Mouse (Mus musculus): ENCODE measurements around the gene Ube2m. TPM values are rescaled to one million over a fixed set of nuclear protein-coding genes. Genes with fewer than 3 reads are reported as not detected.
"Not testable (repeated sequence)": the region's sequence is repeated elsewhere in the genome, so short reads cannot be mapped to it uniquely, and the experiment has no call there.

Ube2m gene
- total RNA-seq (2021) = 100 to 1,000 TPM; 221 to 229 TPM

- DNase-seq (ENCODE audit: extremely low spot score in 1 of 2, low spot score in 2 of 2) = peak; percentile 99 to 100
- intact Hi-C loops (cut with DNase I) = no loop called here
Observed at GRCm38 (mm10) chr7:13037901-13038555, at the start of gene Ube2m. TSS of gene Ube2m (minus strand) at chr7:13038275.

- DNase-seq (ENCODE audit: extremely low spot score in 1 of 2, low spot score in 2 of 2) = no peak
- intact Hi-C loops (cut with DNase I) = no loop called here
Observed at GRCm38 (mm10) chr7:13072293-13072692, 34.2 kb upstream of the Ube2m start.

- intact Hi-C loops (cut with DNase I) = not testable (repeated sequence)
Observed at GRCm38 (mm10) chr7:13063399-13063798, 25.3 kb upstream of the Ube2m start.

GRCm38 (mm10) chr7:13059536-13059935 is 21.5 kb upstream of the Ube2m start:
- intact Hi-C loops (cut with DNase I) = loop anchor here (5.0 kb wide), 1 partner anchor 228 kb away; no protein-coding TSS in a partner anchor
- DNase-seq (ENCODE audit: extremely low spot score in 1 of 2, low spot score in 2 of 2) = no peak

More at GRCm38 (mm10) chr7:13063399-13063798, 25.3 kb upstream of the Ube2m start:
- DNase-seq (ENCODE audit: extremely low spot score in 1 of 2, low spot score in 2 of 2) = not testable (repeated sequence)

GRCm38 (mm10) chr7:13056913-13057700 is 19.0 kb upstream of the Ube2m start:
- intact Hi-C loops (cut with DNase I) = loop anchor here (5.0 kb wide), 1 partner anchor 230 kb away; no protein-coding TSS in a partner anchor

GRCm38 (mm10) chr7:13054287-13055010 is 16.4 kb upstream of the Ube2m start, which contains the start of gene Mzf1:
TSS of gene Mzf1 (minus strand) at chr7:13054764.
- DNase-seq (ENCODE audit: extremely low spot score in 1 of 2, low spot score in 2 of 2) = peak; percentile 98
- intact Hi-C loops (cut with DNase I) = loop anchor here (5.0 kb wide), 1 partner anchor 233 kb away; no protein-coding TSS in a partner anchor

More at GRCm38 (mm10) chr7:13056913-13057700, 19.0 kb upstream of the Ube2m start:
- DNase-seq (ENCODE audit: extremely low spot score in 1 of 2, low spot score in 2 of 2) = no peak

GRCm38 (mm10) chr7:13053961-13054286 is 15.8 kb upstream of the Ube2m start:
- DNase-seq (ENCODE audit: extremely low spot score in 1 of 2, low spot score in 2 of 2) = no peak

GRCm38 (mm10) chr7:13053501-13053900 is 15.4 kb upstream of the Ube2m start:
- intact Hi-C loops (cut with DNase I) = no loop called here

More at GRCm38 (mm10) chr7:13053961-13054286, 15.8 kb upstream of the Ube2m start:
- intact Hi-C loops (cut with DNase I) = no loop called here

GRCm38 (mm10) chr7:13053001-13053400 is 14.9 kb upstream of the Ube2m start:
- intact Hi-C loops (cut with DNase I) = no loop called here
- DNase-seq (ENCODE audit: extremely low spot score in 1 of 2, low spot score in 2 of 2) = peak in 1 of 2 experiments; percentile 26

More at GRCm38 (mm10) chr7:13053501-13053900, 15.4 kb upstream of the Ube2m start:
- peak in 1 of 2 experiments; percentile 2 for DNase-seq (ENCODE audit: extremely low spot score in 1 of 2, low spot score in 2 of 2)

GRCm38 (mm10) chr7:13046084-13046483 is 8.0 kb upstream of the Ube2m start:
- intact Hi-C loops (cut with DNase I) = no loop called here
- DNase-seq (ENCODE audit: extremely low spot score in 1 of 2, low spot score in 2 of 2) = peak; percentile 4 to 57

- peak; percentile 7 to 50 for DNase-seq (ENCODE audit: extremely low spot score in 1 of 2, low spot score in 2 of 2)
- intact Hi-C loops (cut with DNase I) = loop anchor here (5.0 kb wide), 1 partner anchor 37 kb away; no protein-coding TSS in a partner anchor
Observed at GRCm38 (mm10) chr7:13044254-13044625, 6.2 kb upstream of the Ube2m start.

GRCm38 (mm10) chr7:13043445-13044253 is 5.6 kb upstream of the Ube2m start:
- DNase-seq (ENCODE audit: extremely low spot score in 1 of 2, low spot score in 2 of 2) = peak; percentile 15 to 76
- intact Hi-C loops (cut with DNase I) = loop anchor here (5.0 kb wide), 1 partner anchor 36 kb away; no protein-coding TSS in a partner anchor

- intact Hi-C loops (cut with DNase I) = loop anchor here (5.0 kb wide), 1 partner anchor 36 kb away; no protein-coding TSS in a partner anchor
- peak in 1 of 2 experiments; percentile 7 for DNase-seq (ENCODE audit: extremely low spot score in 1 of 2, low spot score in 2 of 2)
Observed at GRCm38 (mm10) chr7:13043120-13043444, 5.0 kb upstream of the Ube2m start.

- DNase-seq (ENCODE audit: extremely low spot score in 1 of 2, low spot score in 2 of 2) = no peak
- intact Hi-C loops (cut with DNase I) = loop anchor here (5.0 kb wide), 1 partner anchor 35 kb away; no protein-coding TSS in a partner anchor
Observed at GRCm38 (mm10) chr7:13042511-13042910, 4.4 kb upstream of the Ube2m start.

- DNase-seq (ENCODE audit: extremely low spot score in 1 of 2, low spot score in 2 of 2) = no peak
- intact Hi-C loops (cut with DNase I) = loop anchor here (5.0 kb wide), 1 partner anchor 34 kb away; no protein-coding TSS in a partner anchor
Observed at GRCm38 (mm10) chr7:13041256-13041655, 3.2 kb upstream of the Ube2m start.

GRCm38 (mm10) chr7:13039181-13039580 is 1.1 kb upstream of the Ube2m start:
- peak in 1 of 2 experiments; percentile 5 for DNase-seq (ENCODE audit: extremely low spot score in 1 of 2, low spot score in 2 of 2)
- intact Hi-C loops (cut with DNase I) = no loop called here

GRCm38 (mm10) chr7:13038621-13039169 is 620 bp upstream of the Ube2m start:
- intact Hi-C loops (cut with DNase I) = no loop called here
- DNase-seq (ENCODE audit: extremely low spot score in 1 of 2, low spot score in 2 of 2) = peak in 1 of 2 experiments; percentile 68

- DNase-seq (ENCODE audit: extremely low spot score in 1 of 2, low spot score in 2 of 2) = no peak
- intact Hi-C loops (cut with DNase I) = no loop called here
Observed at GRCm38 (mm10) chr7:13037366-13037765, 709 bp downstream of the Ube2m start.

All from left cerebral cortex, postnatal 10 days (tissue).